Mouse (Mus musculus): ENCODE measurements at regions not wholly inside any gene's neighbourhood (a gene's known extent, or its start where the extent isn't known, plus 50 kb on each side); places are given as distances from the start of the nearest gene placed in this dataset.
"Not testable (repeated sequence)": the region's sequence is repeated elsewhere in the genome, so short reads cannot be mapped to it uniquely, and the experiment has no call there.

DNA sequence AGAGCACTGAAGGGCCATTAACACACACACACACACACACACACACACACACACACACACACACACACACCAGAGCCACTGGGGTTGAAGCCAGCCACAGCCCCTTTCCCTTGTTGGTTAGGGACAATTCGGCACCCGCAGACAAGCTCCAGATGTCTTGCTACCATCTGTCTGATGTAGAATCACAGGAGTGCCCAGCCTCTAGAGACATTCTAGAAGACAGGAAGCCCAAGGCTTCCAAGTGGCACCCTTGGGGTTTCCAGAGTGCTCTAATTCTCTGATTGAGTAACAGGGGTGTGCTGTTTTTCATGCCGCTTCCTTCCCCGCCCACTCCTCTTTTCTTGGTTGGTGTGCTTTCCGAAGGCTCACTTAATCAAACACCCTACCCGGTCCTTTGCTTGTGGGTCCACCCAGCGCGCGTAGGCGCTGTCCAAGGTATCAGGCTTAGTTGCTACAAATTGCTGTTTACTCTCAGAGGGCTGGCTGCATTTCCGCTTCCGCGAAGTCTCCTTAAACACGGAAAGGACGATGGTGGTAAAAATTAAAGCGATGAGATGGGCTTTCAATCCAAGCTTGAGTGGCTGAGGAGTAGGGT is 59.5 kb upstream of the Zbtb18 start:
- DNase-seq (ENCODE audit: low spot score) = no peak

DNA sequence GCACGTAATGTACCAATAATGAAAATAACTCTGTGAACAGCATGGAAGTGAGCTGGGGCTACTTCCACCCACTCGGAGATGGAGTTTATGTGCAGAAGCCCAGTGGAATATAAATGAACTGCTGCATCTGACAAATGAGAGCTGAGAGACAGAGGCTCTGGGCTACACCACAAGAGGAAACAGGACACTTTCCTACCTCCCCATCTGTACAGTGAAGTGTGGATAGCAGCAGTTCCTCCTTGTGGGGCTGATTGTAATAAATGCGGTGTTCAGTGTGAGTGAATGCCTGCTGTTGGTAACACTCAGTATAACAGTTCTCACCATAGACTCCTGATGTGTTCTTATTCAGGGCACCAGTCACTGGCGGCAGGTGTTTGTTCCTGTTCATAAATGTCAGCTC is 60.0 kb upstream of the Zbtb18 start:
- DNase-seq (ENCODE audit: low spot score) = no peak

DNA sequence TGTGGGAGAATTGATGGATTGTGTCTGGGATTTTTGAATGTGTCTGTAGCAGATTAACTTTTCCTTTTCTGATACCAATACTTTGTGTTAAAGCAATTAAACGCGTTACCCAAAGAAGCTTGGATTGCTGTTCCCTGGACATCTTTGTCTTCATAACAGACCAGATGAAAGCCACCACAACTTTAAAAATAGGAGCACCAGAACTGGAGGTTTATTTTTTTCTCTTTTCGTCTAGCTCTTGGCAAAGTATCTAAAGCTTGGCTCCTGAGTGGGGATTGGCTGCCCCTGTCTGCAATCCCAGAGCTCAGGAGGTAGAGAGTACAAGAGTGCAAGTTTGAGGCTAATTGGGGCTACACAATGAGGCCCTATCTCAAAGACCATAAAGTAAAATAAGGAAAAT is 64.0 kb upstream of the Zbtb18 start:
- no peak for DNase-seq (ENCODE audit: low spot score)

DNA sequence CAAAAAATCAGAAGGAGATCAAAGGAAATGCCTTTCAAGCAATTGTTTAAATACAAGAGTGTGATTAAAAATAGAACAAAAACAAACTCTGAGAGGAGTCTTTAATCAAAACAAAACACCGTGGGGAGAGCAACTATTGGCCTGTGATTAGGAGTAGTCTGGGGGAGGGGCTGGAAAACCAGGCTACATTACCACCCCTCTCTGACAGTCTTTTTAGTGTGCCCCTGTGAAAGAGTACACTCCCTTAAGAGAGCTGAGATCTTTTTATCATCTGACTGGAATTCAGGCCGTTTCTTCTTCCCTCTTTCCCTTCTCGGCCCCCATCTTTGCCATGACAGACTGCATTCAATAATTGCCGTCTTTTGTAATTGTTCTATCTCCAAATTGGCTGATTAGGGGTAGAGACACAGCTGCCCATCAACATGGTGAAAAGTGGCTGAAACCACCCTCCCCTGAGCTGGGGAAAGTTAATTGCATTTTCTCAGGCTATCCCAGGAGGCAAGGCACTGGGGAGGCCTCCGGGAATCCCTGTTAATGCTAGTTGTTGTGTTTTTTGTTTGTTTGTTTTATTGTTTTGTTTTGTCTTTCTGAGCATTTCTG is 68.8 kb upstream of the Zbtb18 start:
- DNase-seq (ENCODE audit: low spot score) = no peak

DNA sequence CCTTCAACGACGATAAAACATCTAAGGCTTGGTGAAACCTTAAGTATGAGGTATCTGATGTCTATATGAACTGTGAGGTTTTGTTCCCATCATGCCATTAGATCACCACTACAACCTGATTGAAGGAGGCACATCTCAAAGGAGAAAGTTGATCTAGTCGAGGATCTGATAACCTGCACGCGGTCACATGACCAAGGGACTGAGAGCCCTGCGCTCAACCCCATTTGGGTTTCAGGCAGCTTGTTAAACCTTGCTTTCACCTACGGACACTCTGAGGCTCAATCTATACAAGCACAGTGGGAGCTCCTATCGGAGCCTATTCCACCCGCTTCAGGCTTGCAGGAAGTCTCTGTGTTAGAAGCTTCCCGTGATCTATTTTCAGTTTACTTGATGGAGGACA is 70.1 kb upstream of the Zbtb18 start:
- no peak for DNase-seq (ENCODE audit: low spot score)

DNA sequence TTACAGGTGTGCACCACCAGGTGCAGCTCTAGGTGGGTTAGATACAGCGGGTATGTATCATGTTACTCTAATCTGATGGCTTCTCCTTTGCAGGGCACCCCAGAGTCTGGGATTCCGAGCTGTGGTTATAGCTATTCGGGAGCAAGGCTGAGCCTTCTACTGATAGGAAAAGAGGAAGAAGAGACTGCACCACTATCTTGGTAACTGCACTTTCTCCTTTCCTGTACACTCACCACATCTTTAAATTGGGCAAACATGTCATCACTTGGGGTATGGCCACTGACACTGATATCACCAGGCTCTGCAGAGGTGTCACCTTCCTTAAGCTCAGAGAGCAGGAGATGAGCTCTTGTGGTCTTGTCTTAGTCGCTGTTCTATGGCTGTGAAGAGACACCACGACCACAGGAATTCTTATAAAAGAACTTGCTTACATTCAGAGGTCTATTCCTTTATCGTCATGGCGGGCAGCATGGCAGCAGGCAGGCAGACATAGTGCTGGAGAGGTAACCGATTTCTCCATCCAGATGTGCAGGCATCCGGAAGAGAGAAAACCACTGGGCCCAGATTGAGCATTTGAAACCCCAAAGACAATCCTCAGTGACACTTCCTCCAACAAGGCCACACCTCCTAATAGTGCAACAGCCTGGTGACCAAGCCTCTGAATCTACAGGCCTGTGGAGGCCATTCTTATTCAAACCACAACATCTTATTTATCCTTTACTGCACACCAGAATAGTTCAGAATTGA is 74.1 kb upstream of the Zbtb18 start:
- DNase-seq (ENCODE audit: low spot score) = no peak

DNA sequence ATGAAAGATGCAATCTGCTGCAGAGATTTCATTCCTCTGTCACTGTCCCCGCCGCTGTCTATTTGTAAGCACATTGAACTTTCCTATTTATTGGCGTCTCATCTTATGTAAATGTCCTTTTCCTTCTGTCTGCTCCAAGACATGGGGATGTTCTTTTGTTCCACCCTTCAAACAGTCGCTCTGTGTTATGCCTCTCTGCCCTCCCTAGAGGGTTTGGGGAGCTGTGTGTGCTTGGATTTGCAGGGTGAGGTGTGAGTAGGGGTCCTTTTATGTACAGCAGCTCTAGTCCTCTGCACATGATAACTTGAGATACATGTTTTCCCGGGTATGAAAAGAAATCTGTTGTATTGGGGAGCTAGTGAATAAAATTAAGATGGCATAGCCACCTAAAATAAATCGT is 75.2 kb upstream of the Zbtb18 start:
- DNase-seq (ENCODE audit: low spot score) = no peak

DNA sequence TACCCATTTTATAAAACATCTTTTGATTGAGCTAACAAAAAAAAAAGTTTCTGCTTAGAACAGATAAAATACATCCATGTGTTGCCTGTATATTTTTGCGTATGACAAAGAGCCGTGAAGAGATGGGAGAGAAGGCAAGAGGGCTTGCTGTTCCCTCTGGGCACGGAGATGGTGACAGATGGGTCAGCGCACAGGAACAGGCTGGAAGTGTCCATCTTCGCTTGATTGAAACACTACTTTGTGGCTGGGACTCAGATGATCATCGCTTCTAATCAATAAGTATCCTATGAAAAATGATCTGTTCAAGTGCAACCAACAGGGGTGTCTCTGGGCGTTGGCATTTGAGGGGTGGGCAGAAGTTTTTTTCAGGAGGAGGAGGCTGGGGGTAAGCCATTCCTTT is 75.7 kb upstream of the Zbtb18 start:
- no peak for DNase-seq (ENCODE audit: low spot score)

DNA sequence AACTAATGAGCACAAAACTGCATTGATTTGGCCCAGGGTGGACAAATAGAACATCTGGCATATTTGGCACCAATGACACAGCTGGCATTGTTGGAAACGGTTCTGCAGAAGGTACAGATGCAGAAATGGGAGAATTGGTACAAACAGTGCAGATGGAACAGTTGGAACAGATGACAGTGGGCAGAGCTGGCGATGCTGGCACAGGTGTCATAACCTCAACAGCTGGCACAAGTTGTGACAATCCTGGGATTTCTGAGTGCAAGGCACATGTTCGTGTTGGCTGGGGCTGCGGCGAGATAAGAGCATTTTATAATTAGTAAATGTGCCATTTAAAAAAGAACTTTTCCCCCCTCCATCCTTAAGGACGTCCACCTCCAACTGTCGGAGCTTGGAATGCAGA is 77.8 kb upstream of the Zbtb18 start:
- DNase-seq (ENCODE audit: low spot score) = no peak

DNA sequence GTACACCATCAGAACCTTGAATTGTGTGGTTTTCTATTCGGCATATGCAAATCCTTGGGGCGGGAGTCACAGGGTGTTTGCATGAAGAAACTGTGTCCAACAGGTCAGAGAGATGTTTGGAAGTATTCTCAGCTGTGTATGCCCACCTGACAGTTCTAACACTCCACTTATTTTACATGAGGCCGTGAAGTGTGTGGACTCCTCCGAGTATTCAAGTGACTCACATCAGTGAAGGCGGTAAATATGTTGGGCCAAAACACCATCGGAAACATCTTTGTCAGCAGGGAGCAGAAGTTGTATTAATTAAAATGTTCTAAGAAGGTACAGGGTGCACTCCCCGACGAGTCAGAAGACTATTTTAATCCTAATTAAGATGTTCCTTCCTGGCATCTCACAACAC is 79.8 kb upstream of the Zbtb18 start:
- DNase-seq (ENCODE audit: low spot score) = no peak

DNA sequence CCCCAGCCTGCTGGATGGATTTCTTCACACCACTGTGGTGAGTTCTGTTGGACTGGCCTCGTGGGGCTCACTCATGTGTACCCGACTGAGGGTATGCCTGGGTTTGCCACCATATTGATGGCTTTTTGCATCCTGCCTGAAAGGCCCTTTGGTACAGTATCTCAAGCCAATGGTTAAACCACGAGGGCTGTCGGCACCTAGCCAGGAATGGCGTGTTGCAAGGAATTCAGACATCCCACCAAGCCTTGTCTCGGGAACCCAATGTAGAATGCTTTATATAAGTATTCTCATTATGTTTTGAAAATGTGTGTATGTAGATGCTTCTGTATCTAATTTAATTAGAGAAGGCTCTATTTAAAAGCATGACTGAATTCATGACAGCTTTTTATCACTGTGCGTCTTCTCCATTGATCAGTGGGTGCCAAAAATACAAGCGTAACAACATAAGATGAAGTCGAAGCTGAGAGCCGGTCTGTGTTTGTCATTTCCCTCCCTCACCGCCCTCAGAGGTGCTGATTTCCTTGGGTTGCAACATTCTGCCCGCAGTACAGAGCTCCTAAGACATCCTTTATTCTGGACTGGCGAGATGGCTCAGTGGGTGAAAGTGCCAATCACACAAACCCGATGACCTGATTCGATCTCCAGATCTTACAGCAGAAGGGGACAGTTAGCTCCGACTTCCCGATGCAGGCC is 90.5 kb upstream of the Akt3 start:
- DNase-seq (ENCODE audit: low spot score) = no peak

DNA sequence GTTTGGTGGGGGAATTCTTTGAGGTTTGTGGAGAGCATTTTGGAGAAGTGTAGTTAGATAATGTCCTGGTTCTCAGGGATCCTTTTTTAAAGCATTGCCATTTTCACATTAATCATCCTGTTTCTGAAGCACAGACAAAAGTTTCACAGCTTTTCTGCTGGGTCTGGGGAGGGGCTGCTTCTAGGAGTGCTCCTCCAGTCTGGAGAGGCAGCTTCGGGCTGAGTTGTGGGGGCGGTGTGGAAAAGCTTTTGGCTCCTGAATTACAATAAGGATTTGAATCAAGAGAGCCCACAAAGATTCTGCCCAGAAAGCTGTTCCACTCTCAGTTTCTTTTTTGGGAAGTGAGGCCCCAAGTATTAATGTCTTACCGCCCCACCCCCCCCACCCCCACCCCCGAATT is 89.2 kb upstream of the Akt3 start:
- no peak for DNase-seq (ENCODE audit: low spot score)

DNA sequence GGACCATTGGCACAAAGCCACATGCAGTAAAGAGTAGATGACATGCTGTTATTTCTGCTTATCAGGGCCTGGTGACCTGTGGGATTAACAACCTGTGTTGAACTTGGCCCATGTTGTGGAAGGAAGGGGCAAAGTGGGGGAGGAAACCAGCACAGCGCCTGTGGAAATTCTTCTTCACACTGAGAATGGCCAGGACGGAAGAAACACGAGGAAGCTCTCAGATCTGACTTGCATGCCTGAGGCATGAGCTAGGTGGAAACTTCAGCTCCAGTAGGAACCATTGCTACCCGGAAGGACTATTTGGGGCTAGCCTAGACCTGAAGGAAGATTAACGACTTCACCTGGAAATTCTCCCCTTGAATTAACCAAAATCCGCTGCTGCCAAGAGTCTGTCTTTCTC is 88.5 kb upstream of the Akt3 start:
- DNase-seq (ENCODE audit: low spot score) = no peak

DNA sequence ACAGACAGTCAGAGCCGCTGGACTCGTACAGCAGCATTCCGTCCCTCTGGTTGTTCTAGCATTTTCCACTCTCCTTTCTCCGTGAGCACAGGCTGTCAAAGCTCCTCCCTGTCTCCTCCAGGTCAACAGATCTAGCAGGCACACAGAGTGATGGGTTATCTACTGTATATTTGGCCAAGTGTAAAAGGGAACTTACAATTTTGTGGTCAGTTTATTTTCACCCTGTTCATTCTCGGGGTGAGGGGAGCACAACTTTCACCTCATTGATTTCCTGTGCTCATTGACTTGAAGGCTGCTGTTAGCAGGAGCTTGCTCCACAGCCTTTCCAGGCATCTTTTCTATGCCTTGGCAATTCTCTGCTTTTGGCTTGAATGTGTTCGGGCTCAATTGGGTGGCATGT is 87.5 kb upstream of the Akt3 start:
- DNase-seq (ENCODE audit: low spot score) = no peak

DNA sequence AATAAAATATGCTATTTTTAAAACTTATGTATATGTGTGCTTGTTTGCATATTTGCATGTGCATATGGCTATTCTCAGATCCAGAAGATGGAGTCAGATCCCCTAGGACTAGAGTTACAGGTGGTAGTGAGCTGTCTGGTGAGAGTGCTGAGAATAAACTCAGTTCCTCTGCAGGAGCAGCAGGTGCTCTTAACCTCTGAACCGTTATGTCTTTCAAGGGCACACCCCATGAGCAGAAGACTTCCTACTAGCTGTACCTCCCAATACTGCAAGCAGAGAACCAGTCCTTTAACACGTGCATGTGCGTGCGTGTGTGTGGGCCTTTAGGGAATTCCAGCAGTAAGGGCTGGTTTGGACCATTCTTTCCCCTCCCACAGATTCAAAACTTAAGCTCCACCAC is 85.9 kb upstream of the Akt3 start:
- DNase-seq (ENCODE audit: low spot score) = no peak

DNA sequence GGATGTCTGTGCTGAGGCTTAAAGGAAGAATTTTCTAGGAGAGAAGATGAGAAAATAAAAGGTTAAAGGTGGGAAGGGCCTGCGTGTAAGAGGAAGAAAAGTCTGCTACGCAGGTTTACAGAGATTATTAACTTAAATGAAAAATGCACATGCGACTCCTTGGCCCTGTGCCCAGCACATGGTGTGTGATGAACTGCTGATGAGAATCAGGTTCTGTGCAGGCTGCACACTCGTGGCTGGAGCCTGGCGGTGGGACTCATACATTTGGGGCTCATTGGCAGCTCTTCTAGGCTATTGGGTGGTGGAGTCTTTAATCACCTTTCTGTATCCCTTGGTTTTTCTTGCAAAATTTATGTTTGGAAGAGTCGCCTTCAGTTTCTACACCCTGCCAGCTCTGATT is 85.1 kb upstream of the Akt3 start:
- no peak for DNase-seq (ENCODE audit: low spot score)

DNA sequence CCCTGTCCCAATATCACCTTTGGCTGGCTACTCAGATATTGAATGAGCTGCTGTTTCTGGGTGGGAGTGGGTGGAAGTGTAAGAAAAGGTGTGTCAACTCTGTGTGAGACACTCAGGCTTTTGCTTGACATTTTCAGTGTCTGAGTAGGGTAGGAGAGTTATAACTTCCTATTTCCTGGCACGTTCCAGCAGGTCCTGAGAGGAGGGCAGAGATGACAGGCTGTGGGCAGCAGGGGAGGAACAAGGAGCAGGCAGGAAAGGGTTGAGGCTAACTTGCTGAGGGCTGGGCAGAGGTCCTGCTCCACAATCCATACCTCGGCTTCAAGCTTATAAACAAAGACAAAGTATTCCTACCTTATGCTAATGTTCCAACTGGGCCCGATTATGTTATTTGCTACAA is 82.2 kb upstream of the Akt3 start:
- no peak for DNase-seq (ENCODE audit: low spot score)

DNA sequence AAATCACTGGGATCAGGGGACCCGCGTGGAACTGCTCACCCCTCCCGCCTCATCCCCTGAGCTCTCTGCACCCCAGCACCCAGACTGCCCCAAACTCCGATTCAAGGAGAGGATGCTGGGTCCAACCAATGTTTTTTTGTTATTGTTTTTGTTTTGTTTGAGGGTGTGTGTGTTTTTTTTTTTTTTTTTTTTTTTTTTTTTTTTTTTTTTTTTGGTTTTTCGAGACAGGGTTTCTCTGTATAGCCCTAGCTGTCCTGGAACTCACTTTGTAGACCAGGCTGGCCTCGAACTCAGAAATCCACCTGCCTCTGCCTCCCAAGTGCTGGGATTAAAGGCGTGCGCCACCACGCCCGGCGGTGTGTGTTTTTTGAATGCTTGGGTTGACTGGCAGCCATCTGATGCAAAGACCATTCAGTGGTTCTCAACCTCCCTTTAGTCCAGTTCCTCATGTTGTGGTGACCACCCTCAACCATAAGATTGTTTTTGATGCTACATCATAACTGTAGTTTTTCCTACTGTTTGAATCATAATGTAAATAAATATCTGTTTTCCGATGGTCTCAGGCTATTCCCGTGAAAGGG is 81.3 kb upstream of the Akt3 start:
- not testable (repeated sequence) for DNase-seq (ENCODE audit: low spot score)

DNA sequence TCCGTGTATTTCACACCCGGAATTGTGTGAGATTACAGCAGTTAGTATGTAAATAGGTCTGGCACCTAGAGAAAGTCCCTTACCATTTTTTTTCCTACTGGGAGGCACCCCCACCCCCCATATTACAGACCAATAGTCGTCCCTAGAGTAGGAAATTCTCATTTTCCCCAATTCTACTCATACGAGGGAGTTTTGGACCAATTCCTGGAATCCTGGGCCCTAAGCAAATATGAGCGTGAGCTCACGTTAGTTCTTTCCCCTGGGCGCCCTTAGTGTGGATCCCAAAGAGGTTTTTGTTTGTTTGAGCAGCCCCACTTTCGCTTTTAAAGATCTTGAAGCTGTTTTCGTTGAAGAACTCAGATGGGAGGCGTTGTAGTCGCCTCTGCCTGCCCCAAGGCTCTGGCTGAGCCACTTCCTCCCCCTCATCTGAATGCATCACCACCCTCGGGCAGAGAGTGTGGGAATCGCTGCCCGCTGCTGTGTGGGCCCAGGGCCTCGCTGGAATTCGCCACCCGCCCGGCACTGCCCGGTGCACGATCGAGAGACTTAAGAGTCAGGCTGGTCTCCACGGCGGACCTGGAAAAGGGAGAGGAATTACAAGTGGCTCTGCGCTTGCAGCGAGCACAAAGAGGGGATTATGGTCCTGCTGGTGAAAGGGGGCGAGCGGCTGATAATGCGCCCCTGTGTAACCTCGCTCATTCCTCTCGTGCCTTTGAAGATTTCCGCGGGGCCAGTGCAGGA is 80.6 kb upstream of the Akt3 start:
- peak; percentile 34 for DNase-seq (ENCODE audit: low spot score)

DNA sequence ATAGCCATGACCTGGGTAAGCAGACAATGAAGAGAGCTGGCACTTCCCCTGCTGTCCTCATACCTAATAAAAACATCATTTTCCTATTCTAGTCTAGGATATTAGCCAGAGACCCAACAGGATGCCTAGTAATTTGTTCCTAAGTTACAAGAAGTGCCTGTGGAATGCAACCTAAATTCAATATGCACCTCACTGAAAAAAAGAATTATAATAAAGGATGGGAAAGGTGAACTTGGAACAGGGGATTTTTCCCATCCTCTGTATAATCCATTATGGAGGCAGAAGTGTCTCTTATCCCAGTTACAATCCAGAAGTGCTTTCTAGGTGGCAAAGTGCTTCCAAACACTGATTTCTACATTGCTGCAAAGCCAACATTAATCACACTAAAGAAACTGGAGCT is 79.8 kb upstream of the Akt3 start:
- DNase-seq (ENCODE audit: low spot score) = no peak

DNA sequence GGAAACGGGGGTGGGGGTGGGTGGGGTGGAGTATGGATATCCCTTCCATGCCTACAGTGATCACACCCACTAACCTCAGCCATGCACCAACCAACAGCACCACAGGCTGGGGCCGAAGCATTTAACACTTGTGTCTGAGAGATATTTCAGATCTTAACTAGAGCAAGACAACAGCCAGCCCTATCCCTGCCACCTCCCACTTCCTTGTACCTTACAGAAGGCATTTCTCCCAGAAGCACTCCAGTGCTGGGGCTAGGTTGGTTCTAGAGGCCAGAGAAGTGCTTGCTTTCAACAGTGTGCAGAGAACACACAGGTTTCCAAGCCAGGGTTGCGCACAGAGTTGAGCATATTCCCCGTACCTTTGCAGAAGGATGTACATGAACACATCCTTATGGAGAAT is 79.1 kb upstream of the Akt3 start:
- DNase-seq (ENCODE audit: low spot score) = no peak

DNA sequence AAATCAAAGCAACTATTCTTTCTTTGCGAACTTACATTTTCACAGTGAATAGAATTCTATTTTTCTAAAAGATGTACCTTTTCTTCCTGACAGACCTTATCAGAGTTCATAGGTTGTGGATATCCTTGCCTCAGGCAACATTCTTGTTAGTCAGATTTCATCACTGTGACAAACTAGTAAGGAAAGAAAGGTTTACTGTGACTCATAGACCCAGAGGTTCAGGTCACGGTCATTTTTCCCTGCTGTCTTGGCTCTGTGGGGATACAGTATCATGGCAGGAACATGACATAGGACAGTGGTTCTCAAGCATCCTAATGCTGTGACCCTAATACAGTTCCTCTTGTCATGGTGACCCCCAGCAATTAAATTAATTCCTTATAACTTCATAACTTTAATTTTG is 78.4 kb upstream of the Akt3 start:
- DNase-seq (ENCODE audit: low spot score) = no peak
